Mouse (Mus musculus) heart, embryonic 14.5 days (tissue): ENCODE measurements around the gene Kcnk15. TPM values are rescaled to one million over a fixed set of nuclear protein-coding genes. Genes with fewer than 3 reads are reported as not detected.

Source experiments
- ATAC-seq: fragments of 200-750 bp; cut with Nextera tagmentation; 2 replicates; pipeline ENCODE4 v1.8.0; 2017; ENCODE audit warnings: low read depth, moderate TSS enrichment; ENCODE audit not compliant: insufficient number of reproducible peaks, insufficient read depth, low FRiP score
- H3K27ac ChIP-seq, 2 experiments: fragments of 200-500 bp in 1 of 2; fragments of 300-500 bp in 1 of 2; sonication (generic) in 1 of 2; replicated peaks in 1 of 2; 2 replicates each; pipeline ENCODE4 v1.5.1; 2012 to 2014; ENCODE audit warnings: low read depth in 2 of 2, low read length in 2 of 2, control low read depth in 1 of 2, mild to moderate bottlenecking in 1 of 2, mixed read lengths in 1 of 2; ENCODE audit not compliant: control insufficient read depth in 1 of 2, insufficient read depth in 1 of 2
- H3K27me3 ChIP-seq: fragments of 300-500 bp; sonication (generic); 2 replicates; pipeline ENCODE4 v1.6.1; 2014; ENCODE audit warnings: mild to moderate bottlenecking, low read length, control low read depth; ENCODE audit not compliant: control insufficient read depth, insufficient read depth
- H3K36me3 ChIP-seq: fragments of 300-500 bp; sonication (generic); 2 replicates; pipeline ENCODE4 v1.6.1; 2014; ENCODE audit warnings: mild to moderate bottlenecking, control low read depth, low read length, mixed read lengths; ENCODE audit not compliant: control insufficient read depth, insufficient read depth
- H3K4me1 ChIP-seq, 2 experiments: fragments of 200-500 bp in 1 of 2; fragments of 300-500 bp in 1 of 2; sonication (generic) in 1 of 2; 2 replicates each; pipeline ENCODE4 v1.6.1; 2012 to 2014; ENCODE audit warnings: low read length in 2 of 2, control low read depth in 1 of 2, mixed read lengths in 1 of 2; ENCODE audit not compliant: control insufficient read depth in 2 of 2, insufficient read depth in 2 of 2
- H3K4me2 ChIP-seq: fragments of 300-500 bp; sonication (generic); 2 replicates; pipeline ENCODE4 v1.6.1; 2014; ENCODE audit warnings: mild to moderate bottlenecking, low read length
- H3K4me3 ChIP-seq, 2 experiments: fragments of 200-500 bp in 1 of 2; fragments of 300-500 bp in 1 of 2; sonication (generic) in 1 of 2; 2 replicates each; pipeline ENCODE4 v1.5.1; 2012 to 2014; ENCODE audit warnings: low read length in 2 of 2, mild to moderate bottlenecking in 2 of 2, control low read depth in 1 of 2, low read depth in 1 of 2, moderate library complexity in 1 of 2; ENCODE audit not compliant: control insufficient read depth in 1 of 2, insufficient read depth in 1 of 2
- H3K9ac ChIP-seq: fragments of 300-500 bp; sonication (generic); 2 replicates; pipeline ENCODE4 v1.6.1; 2014; ENCODE audit warnings: mild to moderate bottlenecking, low read length
- H3K9me3 ChIP-seq: fragments of 300-500 bp; sonication (generic); 2 replicates; pipeline ENCODE4 v1.6.1; 2016; ENCODE audit warnings: low read length, control low read depth; ENCODE audit not compliant: control insufficient read depth
- WGBS: fragments of 180-500 bp; shearing (Covaris S2); extraction: QIAGEN DNeasy Blood & Tissue Kit; methylation state at CpG from one replicate; pipeline ENCODE4 v1.1.7; 2014; 5-methylcytosine and 5-hydroxymethylcytosine counted together
- polyA plus RNA-seq: library from polyadenylated mRNA; unstranded; fragments of >200 nt; fragmentation: Nextera tagmentation; extraction: Ambion mirVana; gene quantifications from 2 replicates; pipeline ENCODE4 v1.2.1, GENCODE M21; 2014

Gene Kcnk15
- polyA plus RNA-seq, 1 experiment from 2014 or later = not detected

- peaks cover 10% of the 10 kb centered on the region; the same call in 1 of the 2 replicates for H3K27me3 ChIP-seq
These were observed 30.2 kb upstream of the Kcnk15 start for GRCm38 (mm10) chr2:163823248-163823647.

GRCm38 (mm10) chr2:163823771-163824170, 29.7 kb upstream of the Kcnk15 start:
- Histone ChIP-seq H3K36me3 (no peaks in the 10 kb centered on the region), H3K9ac (peak overlapping the region; percentile 3; the same call in 1 of the 2 replicates), H3K9me3 (no peaks in the 10 kb centered on the region), H3K4me1 (peaks cover 2 to 5% of the 10 kb centered on the region in 2 experiments; a peak in 2 of 4 replicates), H3K27me3 (peaks cover 15% of the 10 kb centered on the region; the same call in 1 of the 2 replicates), H3K4me3 (no peak overlapping the region), H3K4me2 (peak overlapping the region; percentile 36), H3K27ac (no peak overlapping the region)
- WGBS = 21% methylated on average over 11 of the region's 11 CpGs
- ATAC-seq = no peak

More at GRCm38 (mm10) chr2:163823248-163823647, 30.2 kb upstream of the Kcnk15 start:
- WGBS = 13% methylated on average over 4 of the region's 4 CpGs
- Histone ChIP-seq H3K4me1 (peaks cover 2 to 5% of the 10 kb centered on the region in 2 experiments; a peak in 2 of 4 replicates), H3K9me3 (no peaks in the 10 kb centered on the region), H3K9ac (peak overlapping the region; percentile 3; the same call in 1 of the 2 replicates), H3K27ac (no peak overlapping the region), H3K4me2 (peak overlapping the region; percentile 36), H3K4me3 (no peak overlapping the region), H3K36me3 (no peaks in the 10 kb centered on the region)
- ATAC-seq = no peak

- ATAC-seq = no peak
- Histone ChIP-seq H3K9me3 (no peaks in the 10 kb centered on the region), H3K4me2 (no peak overlapping the region), H3K9ac (no peak overlapping the region), H3K27ac (no peak overlapping the region), H3K36me3 (no peaks in the 10 kb centered on the region), H3K27me3 (peaks cover 17% of the 10 kb centered on the region; the same call in 1 of the 2 replicates), H3K4me1 (peaks cover 0 to 2% of the 10 kb centered on the region in 2 experiments; a peak in 1 of 4 replicates), H3K4me3 (no peak overlapping the region)
- 100% methylated on average over 1 of the region's 1 CpGs for WGBS
These were observed 27.6 kb upstream of the Kcnk15 start for GRCm38 (mm10) chr2:163825861-163826260.

GRCm38 (mm10) chr2:163826494-163826893, 27.0 kb upstream of the Kcnk15 start:
- H3K4me2 ChIP-seq = no peak overlapping the region
- H3K27ac ChIP-seq = no peak overlapping the region
- H3K9me3 ChIP-seq = no peaks in the 10 kb centered on the region
- H3K27me3 ChIP-seq = peaks cover 17% of the 10 kb centered on the region; the same call in 1 of the 2 replicates
- no peak for ATAC-seq
- no peak overlapping the region for H3K4me3 ChIP-seq
- H3K4me1 ChIP-seq = peaks cover 0 to 2% of the 10 kb centered on the region in 2 experiments; a peak in 1 of 4 replicates
- no peak overlapping the region for H3K9ac ChIP-seq
- WGBS = 69% methylated on average over 5 of the region's 5 CpGs
- no peaks in the 10 kb centered on the region for H3K36me3 ChIP-seq

- Histone ChIP-seq H3K36me3 (no peaks in the 10 kb centered on the region), H3K27me3 (peaks cover 11% of the 10 kb centered on the region; the same call in 1 of the 2 replicates), H3K9me3 (no peaks in the 10 kb centered on the region), H3K4me3 (no peak overlapping the region), H3K27ac (no peak overlapping the region), H3K4me1 (no peaks in the 10 kb centered on the region), H3K4me2 (no peak overlapping the region), H3K9ac (no peak overlapping the region)
- WGBS = 57% methylated on average over 1 of the region's 1 CpGs
- ATAC-seq = no peak
These were observed 22.3 kb upstream of the Kcnk15 start for GRCm38 (mm10) chr2:163831163-163831562.

- Histone ChIP-seq H3K9me3 (no peaks in the 10 kb centered on the region), H3K4me3 (no peak overlapping the region), H3K4me2 (no peak overlapping the region), H3K27me3 (peaks cover 37% of the 10 kb centered on the region; the same call in 1 of the 2 replicates), H3K9ac (no peak overlapping the region), H3K4me1 (peaks cover 7 to 11% of the 10 kb centered on the region in 2 experiments), H3K27ac (no peak overlapping the region), H3K36me3 (no peaks in the 10 kb centered on the region)
- ATAC-seq = no peak
- WGBS = 17% methylated on average over 9 of the region's 9 CpGs
These were observed 15.4 kb upstream of the Kcnk15 start for GRCm38 (mm10) chr2:163838043-163838442.

GRCm38 (mm10) chr2:163839519-163839918, 13.9 kb upstream of the Kcnk15 start:
- Histone ChIP-seq H3K4me3 (no peak overlapping the region), H3K36me3 (no peaks in the 10 kb centered on the region), H3K9me3 (no peaks in the 10 kb centered on the region), H3K27ac (no peak overlapping the region), H3K4me1 (peaks cover 7 to 11% of the 10 kb centered on the region in 2 experiments), H3K4me2 (no peak overlapping the region), H3K27me3 (peaks cover 37% of the 10 kb centered on the region; the same call in 1 of the 2 replicates), H3K9ac (peak overlapping the region; percentile 41; the same call in 1 of the 2 replicates)
- 23% methylated on average over 6 of the region's 6 CpGs for WGBS
- peak; percentile 73 for ATAC-seq

- no peak for ATAC-seq
- Histone ChIP-seq H3K27ac (no peak overlapping the region), H3K9ac (no peak overlapping the region), H3K36me3 (no peaks in the 10 kb centered on the region), H3K4me2 (no peak overlapping the region), H3K9me3 (no peaks in the 10 kb centered on the region), H3K4me3 (no peak overlapping the region), H3K4me1 (peaks cover 7 to 11% of the 10 kb centered on the region in 2 experiments), H3K27me3 (peaks cover 34% of the 10 kb centered on the region; the same call in 1 of the 2 replicates)
- WGBS = 57% methylated on average over 4 of the region's 4 CpGs
These were observed 11.4 kb upstream of the Kcnk15 start for GRCm38 (mm10) chr2:163842043-163842442.
